Mouse (Mus musculus): ENCODE data around the gene Mllt11.

Mllt11 gene

DNA sequence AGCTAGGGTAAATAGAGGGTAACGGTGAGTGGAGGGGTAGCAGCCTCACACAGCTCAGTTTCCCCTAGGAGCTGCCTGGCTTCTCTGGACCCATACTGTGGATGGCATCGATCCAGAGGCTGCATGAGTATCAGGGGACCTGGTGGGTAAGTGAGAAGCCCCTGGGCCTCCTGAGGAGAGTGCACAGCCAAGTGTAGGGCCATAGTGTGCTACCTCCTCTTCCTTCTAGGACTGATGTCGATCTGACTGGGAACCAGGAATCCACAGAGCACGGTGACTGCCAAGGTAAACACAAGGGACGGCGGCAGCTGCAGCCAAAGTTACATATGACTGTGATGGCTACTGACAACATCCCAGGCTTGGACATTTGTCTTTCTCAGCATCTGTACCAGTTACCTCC, 60.9 kb downstream of the Mllt11 start:
- DNase-seq = no peak

DNA sequence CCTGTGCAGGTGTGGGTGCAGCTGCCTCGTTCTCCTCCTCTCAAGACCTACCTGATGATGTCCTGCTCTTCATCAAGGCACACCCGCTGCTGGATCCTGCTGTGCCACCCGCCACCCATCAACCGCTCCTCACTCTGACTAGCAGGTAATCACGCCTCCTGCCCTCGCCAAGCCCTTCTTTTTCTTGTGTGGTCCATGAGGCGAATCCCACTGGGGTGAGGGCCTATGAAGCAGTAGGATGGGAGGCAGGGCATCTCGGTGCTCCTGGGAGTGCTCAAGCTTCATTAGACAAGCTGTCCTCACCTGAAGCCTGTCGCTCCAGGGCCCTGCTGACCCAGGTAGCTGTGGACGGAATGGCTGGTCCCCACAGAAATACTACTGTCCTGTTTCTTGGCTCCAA, 62.0 kb downstream of the Mllt11 start:
- DNase-seq = no peak

Measured in cerebellum, postnatal 36 days (tissue).